Mouse (Mus musculus): ENCODE measurements around the gene Trappc4. TPM values are rescaled to one million over a fixed set of nuclear protein-coding genes. Genes with fewer than 3 reads are reported as not detected.

The Trappc4 gene
- 41.1 TPM for polyA plus RNA-seq (2014; fragmentation: Illumina TruSeq; extraction: RNeasy Lipid Tissue Mini Kit (QIAGEN cat#74804); ENCODE audit: low read depth, low replicate concordance)

GRCm38 (mm10) chr9:44406906-44407751 lies at the start of gene Trappc4, which contains the start of gene Rps25:
Gene Trappc4, minus strand, starts transcription at chr9:44407600.
Gene Rps25, plus strand, starts transcription at chr9:44407139.

GRCm38 (mm10) chr9:44454891-44455220 lies 47.5 kb upstream of the Trappc4 start, which contains the start of gene Upk2:
Gene Upk2, minus strand, starts transcription at chr9:44454976.

DNA sequence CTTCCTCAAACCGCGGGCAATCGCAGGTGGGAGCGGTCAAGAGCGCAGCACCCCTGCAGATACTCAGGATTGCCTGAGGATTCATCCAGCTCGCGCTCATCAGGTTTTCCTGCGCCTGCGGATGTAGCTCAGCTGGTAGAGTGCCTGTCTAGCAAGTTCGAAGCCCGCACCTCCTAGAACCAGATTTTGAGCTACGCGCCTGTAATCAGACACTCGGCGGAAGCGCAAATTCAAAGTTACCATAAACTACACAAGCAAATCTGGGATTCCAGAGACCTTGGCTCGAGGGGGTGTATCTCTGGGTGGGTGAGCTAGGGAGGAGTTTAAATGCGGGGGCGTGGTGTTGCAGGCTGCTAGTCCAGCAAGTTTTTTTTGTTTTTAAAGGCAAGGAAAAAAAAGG lies 33.6 kb upstream of the Trappc4 start, which contains the start of gene Foxr1:
TSS of gene Foxr1 (minus strand) at position 176 of the 400 bp plus-strand sequence.

DNA sequence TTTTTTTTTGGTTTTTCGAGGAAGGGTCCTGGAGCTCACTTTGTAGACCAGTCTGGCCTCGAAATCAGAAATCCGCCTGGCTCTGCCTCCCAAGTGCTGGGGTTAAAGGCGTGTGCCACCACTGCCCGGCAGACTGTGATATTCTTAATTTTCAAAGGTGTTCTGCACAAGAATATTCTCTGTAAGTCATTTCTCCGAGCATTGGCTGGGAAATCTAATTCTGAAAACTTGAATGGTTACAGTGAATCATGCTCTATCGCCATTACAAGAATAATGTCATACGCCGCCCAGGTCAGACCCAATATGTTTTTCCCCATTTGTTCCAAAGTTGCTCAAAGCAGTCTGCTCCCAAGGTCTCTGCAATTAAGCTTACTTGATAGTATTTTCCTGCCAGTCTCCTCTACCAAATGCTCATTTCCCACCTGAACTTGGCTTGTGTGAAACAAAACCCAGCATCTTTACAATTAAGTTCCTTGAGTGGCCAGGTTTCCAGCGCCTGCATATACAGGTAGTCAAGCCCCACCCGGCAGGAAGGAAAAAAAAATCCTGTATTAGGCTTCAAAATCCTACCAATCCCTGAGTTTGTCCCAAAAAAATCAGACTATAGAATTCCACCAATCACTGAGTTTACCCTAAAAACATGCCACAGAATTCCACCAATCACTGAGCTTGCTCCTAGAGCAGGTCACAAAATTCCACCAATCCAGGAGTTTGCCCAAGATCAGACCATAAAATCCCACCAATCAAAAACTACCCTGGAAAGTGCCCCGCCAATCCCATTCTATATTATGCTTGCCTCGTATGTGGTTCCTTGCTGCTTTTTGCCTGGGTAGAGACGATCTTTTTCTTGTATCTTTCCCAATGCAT lies 11.4 kb upstream of the Trappc4 start, which contains the start of gene Ccdc84:
TSS of gene Ccdc84 (minus strand) at position 51 of the 867 bp plus-strand sequence.

GRCm38 (mm10) chr9:44396684-44397411 lies 10.6 kb downstream of the Trappc4 start, which contains the start of gene Slc37a4:
Gene Slc37a4, plus strand, starts transcription at chr9:44396852.

GRCm38 (mm10) chr9:44379054-44379834 lies 28.2 kb downstream of the Trappc4 start, which contains the start of gene Hyou1:
Gene Hyou1, plus strand, starts transcription at chr9:44379490.

DNA sequence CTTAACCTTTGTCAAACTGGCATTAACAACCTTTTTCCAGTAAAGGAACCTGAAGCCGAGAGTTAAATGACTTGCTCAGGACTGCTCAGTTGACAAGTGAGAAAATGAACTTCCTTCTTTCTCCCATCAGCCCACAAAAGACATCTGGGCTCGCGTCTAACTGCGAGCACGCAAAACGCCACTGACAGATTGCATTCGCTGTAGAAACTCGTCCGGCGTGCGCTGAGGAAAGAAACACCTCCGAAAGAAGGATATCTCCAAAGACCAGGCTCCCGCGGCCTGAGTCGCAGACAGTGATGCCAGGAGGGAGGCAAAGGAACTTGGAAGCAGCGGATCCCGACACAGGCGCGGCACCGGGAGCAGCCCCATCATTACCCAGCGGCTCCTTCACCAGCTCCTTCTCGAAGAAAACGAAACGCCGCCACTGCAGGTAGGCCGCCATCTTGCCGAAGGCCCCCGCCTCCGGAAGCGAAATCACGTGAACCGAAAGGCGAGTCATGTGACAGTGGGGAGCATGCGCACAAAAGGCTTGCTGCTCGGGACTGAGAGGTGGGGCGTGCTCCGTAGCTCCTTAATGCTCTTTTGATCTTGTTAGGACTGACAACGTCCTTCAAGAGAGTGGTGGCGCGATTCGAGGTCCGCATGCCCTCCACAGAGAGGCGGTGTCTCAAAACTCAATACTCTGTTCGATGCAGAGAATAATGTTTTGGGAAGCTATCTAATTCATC lies 46.0 kb downstream of the Trappc4 start, which contains the start of gene Vps11:
TSS of gene Vps11 (minus strand) at position 481 of the 728 bp plus-strand sequence.

Other genes with a start within 250 kb of the Trappc4 start
- gene Cbl, start 173.6 kb downstream of the Trappc4 start, polyA plus RNA-seq (2014; fragmentation: Illumina TruSeq; extraction: RNeasy Lipid Tissue Mini Kit (QIAGEN cat#74804); ENCODE audit: low read depth, low replicate concordance), result 16.9 TPM
- gene Ccdc153, start 166.9 kb downstream of the Trappc4 start, polyA plus RNA-seq (2014; fragmentation: Illumina TruSeq; extraction: RNeasy Lipid Tissue Mini Kit (QIAGEN cat#74804); ENCODE audit: low read depth, low replicate concordance), result not detected
- 9.0 TPM for gene Pdzd3, start 156.1 kb downstream of the Trappc4 start, polyA plus RNA-seq (2014; fragmentation: Illumina TruSeq; extraction: RNeasy Lipid Tissue Mini Kit (QIAGEN cat#74804); ENCODE audit: low read depth, low replicate concordance)
- gene Nlrx1, start 139.0 kb downstream of the Trappc4 start, polyA plus RNA-seq (2014; fragmentation: Illumina TruSeq; extraction: RNeasy Lipid Tissue Mini Kit (QIAGEN cat#74804); ENCODE audit: low read depth, low replicate concordance), result 0.12 TPM
- gene Abcg4, start 119.0 kb downstream of the Trappc4 start, polyA plus RNA-seq (2014; fragmentation: Illumina TruSeq; extraction: RNeasy Lipid Tissue Mini Kit (QIAGEN cat#74804); ENCODE audit: low read depth, low replicate concordance), result not detected
- 6.8 TPM for gene Hinfp, start 101.9 kb downstream of the Trappc4 start, polyA plus RNA-seq (2014; fragmentation: Illumina TruSeq; extraction: RNeasy Lipid Tissue Mini Kit (QIAGEN cat#74804); ENCODE audit: low read depth, low replicate concordance)
- gene C2cd2l, start 87.3 kb downstream of the Trappc4 start, polyA plus RNA-seq (2014; fragmentation: Illumina TruSeq; extraction: RNeasy Lipid Tissue Mini Kit (QIAGEN cat#74804); ENCODE audit: low read depth, low replicate concordance), result 3.3 TPM
- 7.5 TPM for gene Dpagt1, start 81.6 kb downstream of the Trappc4 start, polyA plus RNA-seq (2014; fragmentation: Illumina TruSeq; extraction: RNeasy Lipid Tissue Mini Kit (QIAGEN cat#74804); ENCODE audit: low read depth, low replicate concordance)
- 1.1 TPM for gene H2afx, start 72.9 kb downstream of the Trappc4 start, polyA plus RNA-seq (2014; fragmentation: Illumina TruSeq; extraction: RNeasy Lipid Tissue Mini Kit (QIAGEN cat#74804); ENCODE audit: low read depth, low replicate concordance)
- 24.3 TPM for gene Hmbs, start 63.4 kb downstream of the Trappc4 start, polyA plus RNA-seq (2014; fragmentation: Illumina TruSeq; extraction: RNeasy Lipid Tissue Mini Kit (QIAGEN cat#74804); ENCODE audit: low read depth, low replicate concordance)
- gene Vps11, start 45.9 kb downstream of the Trappc4 start, polyA plus RNA-seq (2014; fragmentation: Illumina TruSeq; extraction: RNeasy Lipid Tissue Mini Kit (QIAGEN cat#74804); ENCODE audit: low read depth, low replicate concordance), result 9.7 TPM
- 9.5 TPM for gene Hyou1, start 28.1 kb downstream of the Trappc4 start, polyA plus RNA-seq (2014; fragmentation: Illumina TruSeq; extraction: RNeasy Lipid Tissue Mini Kit (QIAGEN cat#74804); ENCODE audit: low read depth, low replicate concordance)
- 43.3 TPM for gene Slc37a4, start 10.7 kb downstream of the Trappc4 start, polyA plus RNA-seq (2014; fragmentation: Illumina TruSeq; extraction: RNeasy Lipid Tissue Mini Kit (QIAGEN cat#74804); ENCODE audit: low read depth, low replicate concordance)
- gene Rps25, start 461 bp downstream of the Trappc4 start, polyA plus RNA-seq (2014; fragmentation: Illumina TruSeq; extraction: RNeasy Lipid Tissue Mini Kit (QIAGEN cat#74804); ENCODE audit: low read depth, low replicate concordance), result 684 TPM
- 7.0 TPM for gene Ccdc84, start 11.0 kb upstream of the Trappc4 start, polyA plus RNA-seq (2014; fragmentation: Illumina TruSeq; extraction: RNeasy Lipid Tissue Mini Kit (QIAGEN cat#74804); ENCODE audit: low read depth, low replicate concordance)
- gene Foxr1, start 33.5 kb upstream of the Trappc4 start, polyA plus RNA-seq (2014; fragmentation: Illumina TruSeq; extraction: RNeasy Lipid Tissue Mini Kit (QIAGEN cat#74804); ENCODE audit: low read depth, low replicate concordance), result not detected
- not detected for gene Upk2, start 47.4 kb upstream of the Trappc4 start, polyA plus RNA-seq (2014; fragmentation: Illumina TruSeq; extraction: RNeasy Lipid Tissue Mini Kit (QIAGEN cat#74804); ENCODE audit: low read depth, low replicate concordance)
- 0.97 TPM for gene Bcl9l, start 75.2 kb upstream of the Trappc4 start, polyA plus RNA-seq (2014; fragmentation: Illumina TruSeq; extraction: RNeasy Lipid Tissue Mini Kit (QIAGEN cat#74804); ENCODE audit: low read depth, low replicate concordance)
- gene Cxcr5, start 154.3 kb upstream of the Trappc4 start, polyA plus RNA-seq (2014; fragmentation: Illumina TruSeq; extraction: RNeasy Lipid Tissue Mini Kit (QIAGEN cat#74804); ENCODE audit: low read depth, low replicate concordance), result not detected
- 161 TPM for gene Ddx6, start 197.3 kb upstream of the Trappc4 start, polyA plus RNA-seq (2014; fragmentation: Illumina TruSeq; extraction: RNeasy Lipid Tissue Mini Kit (QIAGEN cat#74804); ENCODE audit: low read depth, low replicate concordance)